Mouse (Mus musculus) megakaryocyte, embryonic 14.5 days (primary cell): ENCODE data around the gene Sumo3.

Source experiments
- FLI1 ChIP-seq: IDR thresholded peaks from 2 replicates; pipeline ENCODE4 v1.6.1; 2012; ENCODE audit warnings: low read length, inconsistent platforms, mixed read lengths
- GATA1 ChIP-seq: IDR thresholded peaks from 3 replicates; pipeline ENCODE4 v1.6.1; 2012; ENCODE audit warnings: mixed read lengths, low read length, inconsistent platforms, borderline replicate concordance

DNA sequence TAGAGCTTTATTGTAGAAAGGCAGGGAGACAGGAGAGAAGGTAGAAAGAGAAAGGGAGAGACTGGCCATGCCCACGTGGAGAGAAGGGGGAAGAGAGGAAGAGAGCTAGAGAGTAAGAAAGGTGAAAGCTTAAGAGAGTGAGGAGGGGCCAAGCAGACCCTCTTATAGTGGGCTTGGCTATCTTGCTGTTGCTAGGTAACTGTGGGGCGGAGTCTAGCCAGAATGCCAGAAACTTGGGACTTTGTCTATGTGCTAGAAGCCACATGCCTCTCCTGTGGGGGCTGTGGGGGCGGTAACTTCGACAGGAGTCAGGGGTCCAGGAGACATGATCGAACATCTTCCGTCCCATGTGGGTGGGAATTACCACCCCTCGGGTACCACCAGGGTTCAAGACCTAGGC, 36.4 kb upstream of the Sumo3 start:
- TF ChIP-seq GATA1 = no peak
- no peak for TF ChIP-seq FLI1
